Mouse (Mus musculus) hindbrain, embryonic 13.5 days (tissue): Measurements from ENCODE around the gene Slmap. TPM values are rescaled to one million over a fixed set of nuclear protein-coding genes. Genes with fewer than 3 reads are reported as not detected.

Experiments
- ATAC-seq: fragments of 200-750 bp; cut with Nextera tagmentation; 2 replicates; pipeline ENCODE4 v1.8.0; 2017; ENCODE audit warnings: moderate TSS enrichment; ENCODE audit not compliant: low FRiP score
- H3K27ac ChIP-seq: fragments of 300-500 bp; sonication (generic); 2 replicates; pipeline ENCODE4 v1.5.1; 2015; ENCODE audit warnings: inconsistent platforms, mild to moderate bottlenecking, moderate library complexity
- H3K27me3 ChIP-seq: fragments of 300-500 bp; sonication (generic); 2 replicates; pipeline ENCODE4 v1.6.1; 2015; ENCODE audit warnings: mild to moderate bottlenecking, inconsistent platforms
- H3K36me3 ChIP-seq: fragments of 300-500 bp; sonication (generic); 2 replicates; pipeline ENCODE4 v1.6.1; 2015; ENCODE audit warnings: mild to moderate bottlenecking, inconsistent platforms
- H3K4me1 ChIP-seq: fragments of 300-500 bp; sonication (generic); replicated peaks from 2 replicates; pipeline ENCODE4 v1.6.1; 2015; ENCODE audit warnings: inconsistent platforms
- H3K4me2 ChIP-seq: fragments of 300-500 bp; sonication (generic); 2 replicates; pipeline ENCODE4 v1.6.1; 2015; ENCODE audit warnings: inconsistent platforms, mild to moderate bottlenecking, moderate library complexity
- H3K4me3 ChIP-seq: fragments of 300-500 bp; sonication (generic); 2 replicates; pipeline ENCODE4 v1.5.1; 2015; ENCODE audit warnings: mild to moderate bottlenecking, inconsistent platforms
- H3K9ac ChIP-seq: fragments of 300-500 bp; sonication (generic); 2 replicates; pipeline ENCODE4 v1.6.1; 2015; ENCODE audit warnings: mild to moderate bottlenecking, inconsistent platforms
- H3K9me3 ChIP-seq: fragments of 300-500 bp; sonication (generic); 2 replicates; pipeline ENCODE4 v1.6.1; 2016; ENCODE audit warnings: inconsistent platforms
- WGBS: fragments of 180-500 bp; shearing (Covaris S2); methylation state at CpG from one replicate; pipeline ENCODE4 v1.1.7; 2015; 5-methylcytosine and 5-hydroxymethylcytosine counted together
- polyA plus RNA-seq: library from polyadenylated mRNA; unstranded; fragments of >200 nt; fragmentation: Nextera tagmentation; extraction: Ambion mirVana; gene quantifications from 2 replicates; pipeline ENCODE4 v1.2.1, GENCODE M21; 2015

The Slmap gene
- polyA plus RNA-seq, 1 experiment from 2014 or later = 13.3 TPM

- no peak overlapping the region for H3K9ac ChIP-seq
- H3K27me3 ChIP-seq = no peaks in the 10 kb centered on the region
- no peaks in the 10 kb centered on the region for H3K4me1 ChIP-seq
- no peaks in the 10 kb centered on the region for H3K9me3 ChIP-seq
- H3K36me3 ChIP-seq = no peaks in the 10 kb centered on the region
- H3K4me3 ChIP-seq = no peak overlapping the region
- WGBS = 86% methylated on average over 3 of the region's 3 CpGs
- H3K4me2 ChIP-seq = no peak overlapping the region
- ATAC-seq = no peak
- no peak overlapping the region for H3K27ac ChIP-seq
Measured at GRCm38 (mm10) chr14:26552853-26553252, 18.1 kb upstream of the Slmap start.

DNA sequence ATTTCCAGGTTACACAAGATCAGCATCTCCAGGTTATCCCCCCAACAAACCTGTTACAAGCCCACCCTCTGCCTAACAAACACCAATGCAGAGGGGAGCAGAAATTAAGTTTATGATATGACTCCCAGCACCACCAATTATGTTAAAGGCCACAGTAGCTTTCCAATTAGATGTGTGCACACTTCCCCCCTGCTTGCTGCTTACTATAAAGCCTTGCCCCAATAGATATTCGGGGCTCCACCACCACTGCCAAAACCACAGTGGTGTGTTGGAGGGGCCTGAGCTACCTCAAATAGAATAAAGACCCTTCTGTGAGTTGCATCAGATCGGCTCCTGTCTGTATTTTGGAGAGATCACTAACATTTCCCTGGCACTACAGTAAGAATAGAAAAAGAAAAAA, 17.7 kb upstream of the Slmap start:
- H3K9ac ChIP-seq = no peak overlapping the region
- H3K9me3 ChIP-seq = no peaks in the 10 kb centered on the region
- H3K27me3 ChIP-seq = no peaks in the 10 kb centered on the region
- no peak overlapping the region for H3K4me3 ChIP-seq
- 77% methylated on average over 2 of the region's 2 CpGs for WGBS
- H3K36me3 ChIP-seq = no peaks in the 10 kb centered on the region
- no peak overlapping the region for H3K27ac ChIP-seq
- ATAC-seq = no peak
- no peaks in the 10 kb centered on the region for H3K4me1 ChIP-seq
- no peak overlapping the region for H3K4me2 ChIP-seq

DNA sequence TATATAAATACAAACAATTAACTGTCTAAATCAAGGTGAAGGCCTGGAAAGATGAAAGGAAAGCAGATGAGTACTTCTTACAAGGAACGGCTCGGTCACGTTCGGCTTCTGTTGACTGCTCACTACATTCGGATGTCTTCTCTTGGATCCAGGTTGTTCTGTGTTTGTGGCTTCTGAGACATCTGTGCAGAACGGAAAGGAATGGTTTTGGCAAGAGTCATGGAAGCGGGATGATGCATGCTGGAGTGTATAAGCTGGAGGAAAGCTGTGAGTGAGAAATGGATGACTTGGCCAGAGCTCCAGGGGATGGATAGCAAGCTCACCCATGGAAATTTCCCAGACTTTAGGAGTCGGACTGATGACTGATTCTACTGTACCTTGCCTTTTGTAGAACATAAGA, 16.0 kb upstream of the Slmap start:
- Histone ChIP-seq H3K4me2 (no peak overlapping the region), H3K9me3 (no peaks in the 10 kb centered on the region), H3K4me3 (no peak overlapping the region), H3K36me3 (no peaks in the 10 kb centered on the region), H3K9ac (no peak overlapping the region), H3K27me3 (no peaks in the 10 kb centered on the region), H3K27ac (no peak overlapping the region), H3K4me1 (no peaks in the 10 kb centered on the region)
- WGBS = 97% methylated on average over 8 of the region's 8 CpGs
- ATAC-seq = no peak

DNA sequence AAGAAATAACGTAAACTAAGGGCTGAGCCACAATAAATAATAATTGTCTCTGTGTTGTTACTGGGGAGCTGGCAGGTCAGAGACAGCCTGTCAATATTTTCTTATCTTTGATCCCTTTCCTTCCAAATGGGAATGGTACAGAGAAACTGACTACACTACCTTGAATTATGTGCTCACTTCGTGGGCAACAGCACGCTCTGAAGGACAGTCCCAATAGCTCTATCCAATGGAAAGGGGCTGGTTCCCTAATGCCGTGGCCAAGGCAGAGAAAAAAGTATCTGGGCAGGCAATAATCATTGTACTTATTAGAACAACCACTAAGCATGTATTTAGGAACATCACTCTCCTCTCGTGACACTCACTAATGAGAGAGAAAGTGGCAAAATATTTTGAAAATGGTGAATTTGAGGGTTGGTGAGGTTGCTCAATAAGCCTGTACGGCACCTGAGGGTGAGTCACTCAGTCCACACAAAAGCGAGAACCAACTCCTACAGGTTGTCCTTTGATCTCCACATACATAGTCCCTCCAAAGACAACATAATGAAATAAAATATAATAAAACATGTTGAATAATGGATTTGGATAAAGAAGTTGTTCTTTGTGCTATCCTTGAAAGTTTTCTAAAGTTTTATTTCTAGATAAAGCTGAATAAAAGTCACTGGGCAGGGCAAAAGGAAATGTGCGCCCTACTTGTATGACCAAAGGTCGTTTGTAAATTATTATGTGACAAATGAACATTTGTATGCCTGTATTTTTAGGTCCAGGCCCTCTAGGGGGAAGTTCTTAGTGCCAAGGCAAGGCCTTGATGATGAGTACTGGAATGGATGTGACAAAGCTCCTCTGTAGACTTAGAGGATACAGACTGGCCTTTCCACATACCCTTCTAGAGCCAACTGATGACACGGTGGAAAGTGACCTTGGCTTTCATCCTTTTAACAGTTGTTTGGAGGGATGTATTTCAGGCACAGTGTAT, 13.1 kb upstream of the Slmap start:
- WGBS = 86% methylated on average over 10 of the region's 10 CpGs
- Histone ChIP-seq H3K9me3 (no peaks in the 10 kb centered on the region), H3K4me2 (no peak overlapping the region), H3K4me1 (no peaks in the 10 kb centered on the region), H3K4me3 (no peak overlapping the region), H3K27ac (no peak overlapping the region), H3K27me3 (no peaks in the 10 kb centered on the region), H3K36me3 (no peaks in the 10 kb centered on the region), H3K9ac (no peak overlapping the region)
- ATAC-seq = no peak

DNA sequence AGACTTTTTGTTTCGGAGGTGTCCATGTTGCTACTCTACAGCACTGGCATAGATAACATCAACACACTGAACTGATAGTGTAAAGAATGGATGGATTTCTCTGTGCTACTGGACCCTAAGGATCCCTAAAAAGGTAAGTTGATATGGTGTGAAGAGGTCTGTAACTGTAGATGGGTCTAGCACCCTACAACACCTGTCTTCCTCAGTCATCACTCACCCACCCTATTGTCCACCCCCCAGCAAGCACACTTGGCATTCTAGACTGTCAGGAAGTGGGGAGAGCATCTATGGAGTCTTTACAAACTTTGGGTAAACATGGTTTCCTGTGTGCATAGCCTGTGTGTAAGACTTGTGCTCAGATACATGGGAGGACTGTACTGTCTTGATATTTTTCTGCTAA, 7.4 kb upstream of the Slmap start:
- no peak overlapping the region for H3K9ac ChIP-seq
- H3K4me1 ChIP-seq = no peaks in the 10 kb centered on the region
- no peak overlapping the region for H3K4me2 ChIP-seq
- H3K9me3 ChIP-seq = no peaks in the 10 kb centered on the region
- no peak overlapping the region for H3K4me3 ChIP-seq
- no peak for ATAC-seq
- no peak overlapping the region for H3K27ac ChIP-seq
- 95% methylated on average over 1 of the region's 1 CpGs for WGBS
- no peaks in the 10 kb centered on the region for H3K27me3 ChIP-seq
- no peaks in the 10 kb centered on the region for H3K36me3 ChIP-seq

DNA sequence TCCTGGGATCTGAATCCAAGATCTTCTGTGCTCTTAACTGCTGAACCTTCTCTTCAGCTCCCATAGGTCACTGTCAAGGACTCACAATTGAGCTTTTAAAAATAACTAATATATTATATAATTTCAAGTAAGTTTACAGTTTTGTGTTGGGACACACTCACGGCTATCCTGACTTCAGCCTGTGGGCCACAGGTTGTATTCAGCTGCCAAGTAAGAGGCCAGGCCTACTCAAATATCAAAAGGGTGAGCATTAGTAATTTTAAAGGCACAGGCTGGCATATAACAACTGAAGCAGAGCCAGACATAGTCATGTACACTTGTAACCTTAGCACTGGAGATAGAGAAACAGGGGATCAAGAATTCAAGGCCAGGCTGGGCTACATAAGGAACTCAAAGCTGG, 5.8 kb upstream of the Slmap start:
- Histone ChIP-seq H3K4me2 (no peak overlapping the region), H3K27ac (no peak overlapping the region), H3K27me3 (no peaks in the 10 kb centered on the region), H3K9me3 (no peaks in the 10 kb centered on the region), H3K36me3 (no peaks in the 10 kb centered on the region), H3K4me3 (no peak overlapping the region), H3K9ac (no peak overlapping the region), H3K4me1 (no peaks in the 10 kb centered on the region)
- WGBS = 85% methylated on average over 1 of the region's 1 CpGs
- ATAC-seq = no peak

GRCm38 (mm10) chr14:26539241-26539640, 4.5 kb upstream of the Slmap start:
- Histone ChIP-seq H3K4me1 (no peaks in the 10 kb centered on the region), H3K4me2 (no peak overlapping the region), H3K4me3 (no peak overlapping the region), H3K36me3 (no peaks in the 10 kb centered on the region), H3K9ac (no peak overlapping the region), H3K27me3 (no peaks in the 10 kb centered on the region), H3K27ac (no peak overlapping the region), H3K9me3 (no peaks in the 10 kb centered on the region)
- no peak for ATAC-seq
- 90% methylated on average over 4 of the region's 4 CpGs for WGBS

DNA sequence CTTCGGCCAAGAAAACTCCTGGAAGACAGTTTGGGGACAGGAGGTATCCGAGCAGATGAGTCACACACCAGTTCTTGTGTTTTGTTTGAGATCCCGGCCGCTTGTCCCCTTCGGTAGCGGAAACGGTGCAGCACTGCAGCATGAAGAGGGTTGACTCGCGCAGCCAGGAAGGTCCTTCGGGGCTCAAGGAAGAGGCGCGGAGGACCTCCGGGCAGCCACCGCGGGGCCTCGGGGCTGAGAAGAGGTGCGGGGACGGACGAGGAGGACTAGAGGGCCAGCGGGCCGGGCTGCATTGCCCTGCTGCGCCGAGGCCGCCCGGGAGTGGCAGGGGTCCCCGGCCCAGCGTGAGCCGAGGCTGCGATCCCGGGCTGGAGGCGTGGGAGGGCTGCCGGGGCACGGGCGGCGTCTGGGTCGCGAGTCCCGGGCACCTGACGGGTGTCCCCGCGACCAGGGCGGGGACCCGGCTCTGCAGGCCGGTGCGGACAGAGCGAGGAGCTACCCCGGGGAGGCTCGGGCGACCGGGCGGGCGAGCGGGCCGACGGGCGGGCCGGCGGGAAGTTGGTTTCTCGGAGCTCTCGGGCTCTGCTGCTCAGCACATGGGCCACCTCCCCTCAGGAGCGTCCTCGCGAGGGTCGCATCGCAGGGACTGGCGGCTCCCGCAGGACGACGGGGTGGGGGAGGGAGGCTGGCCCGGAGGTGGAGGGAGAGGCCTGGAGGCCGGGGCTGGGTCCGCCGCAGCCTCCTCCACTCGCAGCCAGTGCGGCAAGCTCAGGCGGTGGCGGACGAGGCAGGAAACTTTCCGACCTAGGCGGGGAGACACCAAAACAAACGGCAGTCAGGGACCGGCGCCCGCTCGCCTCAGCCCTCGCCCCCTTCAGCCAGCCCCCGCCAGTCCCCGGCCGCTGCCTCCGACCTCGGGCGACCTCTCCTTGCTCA, 642 bp downstream of the Slmap start:
- no peaks in the 10 kb centered on the region for H3K9me3 ChIP-seq
- peaks cover 5% of the 10 kb centered on the region; the same call in 1 of the 2 replicates for H3K36me3 ChIP-seq
- no peaks in the 10 kb centered on the region for H3K27me3 ChIP-seq
- H3K4me3 ChIP-seq = peak overlapping the region; percentile 98
- H3K9ac ChIP-seq = peak overlapping the region; percentile 96
- WGBS = under 1% methylated on average over 78 of the region's 92 CpGs
- ATAC-seq = peak; percentile 89
- peaks cover 39% of the 10 kb centered on the region for H3K4me1 ChIP-seq
- peak overlapping the region; percentile 93 for H3K27ac ChIP-seq
- H3K4me2 ChIP-seq = peak overlapping the region; percentile 89

DNA sequence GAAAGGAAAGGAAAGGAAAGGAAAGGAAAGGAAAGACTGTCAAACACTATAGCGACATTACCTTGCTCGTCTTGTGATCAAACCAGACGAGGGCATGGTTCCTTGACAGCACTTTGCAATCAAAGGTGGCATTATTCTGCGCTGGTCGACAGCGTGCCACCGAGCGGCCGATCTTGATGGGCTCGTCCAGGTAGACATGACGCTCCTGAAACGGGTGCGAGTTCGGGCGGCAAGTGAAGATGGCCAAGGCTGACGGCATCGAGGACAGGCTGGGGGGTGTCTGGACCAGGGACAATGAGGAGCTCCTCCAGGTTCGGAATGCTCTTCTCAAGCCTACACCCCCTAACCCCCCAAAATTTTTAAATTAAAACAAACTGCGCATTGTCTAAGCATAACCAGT, 1.5 kb downstream of the Slmap start:
- Histone ChIP-seq H3K27me3 (no peaks in the 10 kb centered on the region), H3K4me2 (peak overlapping the region; percentile 89), H3K9ac (peak overlapping the region; percentile 96), H3K9me3 (no peaks in the 10 kb centered on the region), H3K36me3 (peaks cover 8% of the 10 kb centered on the region; the same call in 1 of the 2 replicates), H3K4me1 (peaks cover 47% of the 10 kb centered on the region), H3K4me3 (peak overlapping the region; percentile 98), H3K27ac (no peak overlapping the region)
- no peak for ATAC-seq
- 22% methylated on average over 19 of the region's 19 CpGs for WGBS

DNA sequence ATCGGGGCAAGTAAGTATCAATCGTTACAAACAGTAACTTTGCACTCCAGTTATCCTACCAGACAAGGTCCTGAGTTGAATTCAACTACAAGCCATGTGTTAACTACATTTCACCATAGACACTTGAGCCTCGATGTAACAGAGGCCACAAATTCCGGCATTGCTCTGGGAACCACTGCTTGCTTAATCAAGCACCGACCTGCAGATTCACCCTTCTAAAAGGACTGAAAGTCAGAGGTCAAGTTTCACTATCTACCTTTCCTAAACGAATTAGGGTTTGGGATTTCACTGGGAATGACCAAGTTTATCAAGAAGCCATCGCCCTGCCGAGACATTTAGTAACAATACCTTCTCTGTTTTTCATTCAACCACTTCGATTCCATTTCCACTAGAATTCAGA, 2.0 kb downstream of the Slmap start:
- Histone ChIP-seq H3K36me3 (peaks cover 8% of the 10 kb centered on the region; the same call in 1 of the 2 replicates), H3K27me3 (no peaks in the 10 kb centered on the region), H3K9ac (peak overlapping the region; percentile 96; the same call in 1 of the 2 replicates), H3K4me3 (peak overlapping the region; percentile 98), H3K4me2 (peak overlapping the region; percentile 89), H3K27ac (no peak overlapping the region), H3K4me1 (peaks cover 49% of the 10 kb centered on the region), H3K9me3 (no peaks in the 10 kb centered on the region)
- WGBS = 56% methylated on average over 9 of the region's 9 CpGs
- no peak for ATAC-seq

DNA sequence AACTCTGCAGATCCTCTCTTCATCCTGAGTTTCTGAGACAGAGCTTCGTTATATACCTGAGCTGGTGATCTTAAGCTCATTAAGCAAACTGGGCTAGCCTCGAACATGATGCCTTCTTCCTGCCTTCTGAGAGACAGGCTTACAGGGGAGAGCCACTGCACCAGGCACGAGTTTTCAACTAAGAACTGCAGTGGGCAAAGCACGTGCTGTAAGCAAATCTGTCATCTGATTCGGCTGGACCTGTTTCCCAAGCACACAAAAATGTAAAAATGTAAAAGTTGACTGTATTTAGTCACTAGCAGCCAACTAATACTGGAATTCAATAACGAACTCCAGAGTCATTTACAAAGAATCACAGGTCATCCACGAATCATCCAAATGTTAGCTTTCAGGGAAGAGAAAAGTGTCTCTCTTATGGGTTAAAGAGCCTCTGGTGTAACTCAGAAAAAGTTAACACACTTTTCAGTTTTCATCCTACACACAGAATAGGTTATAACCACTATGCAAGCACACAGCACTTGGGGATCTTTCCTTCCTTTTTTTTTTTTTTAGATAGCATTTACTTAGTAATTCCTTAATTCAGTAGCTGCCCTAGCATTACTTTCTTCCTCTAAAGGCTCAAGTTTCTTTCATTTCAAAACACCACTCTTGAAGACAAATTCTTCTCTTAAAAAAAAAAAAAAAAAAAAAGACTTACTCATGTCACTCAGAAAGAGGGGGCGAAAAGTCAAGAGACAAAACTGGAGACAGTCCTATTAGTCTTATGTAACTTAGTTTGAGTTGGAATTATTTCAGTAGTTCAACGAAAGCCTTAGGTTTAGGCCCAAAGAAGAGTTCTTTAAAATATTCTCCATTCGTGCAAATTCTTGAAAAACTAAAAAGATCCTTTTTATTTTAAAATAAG, 3.1 kb downstream of the Slmap start:
- no peaks in the 10 kb centered on the region for H3K27me3 ChIP-seq
- no peak overlapping the region for H3K27ac ChIP-seq
- no peaks in the 10 kb centered on the region for H3K9me3 ChIP-seq
- no peak overlapping the region for H3K9ac ChIP-seq
- peaks cover 52% of the 10 kb centered on the region for H3K4me1 ChIP-seq
- H3K36me3 ChIP-seq = peaks cover 8% of the 10 kb centered on the region; the same call in 1 of the 2 replicates
- H3K4me2 ChIP-seq = peak overlapping the region; percentile 37
- 82% methylated on average over 10 of the region's 10 CpGs for WGBS
- no peak overlapping the region for H3K4me3 ChIP-seq
- no peak for ATAC-seq
